Mouse (Mus musculus): ENCODE results near the gene Ak3.
"Not testable (repeated sequence)": the region's sequence is repeated elsewhere in the genome, so short reads cannot be mapped to it uniquely, and the experiment has no call there.

Ak3 gene

DNA sequence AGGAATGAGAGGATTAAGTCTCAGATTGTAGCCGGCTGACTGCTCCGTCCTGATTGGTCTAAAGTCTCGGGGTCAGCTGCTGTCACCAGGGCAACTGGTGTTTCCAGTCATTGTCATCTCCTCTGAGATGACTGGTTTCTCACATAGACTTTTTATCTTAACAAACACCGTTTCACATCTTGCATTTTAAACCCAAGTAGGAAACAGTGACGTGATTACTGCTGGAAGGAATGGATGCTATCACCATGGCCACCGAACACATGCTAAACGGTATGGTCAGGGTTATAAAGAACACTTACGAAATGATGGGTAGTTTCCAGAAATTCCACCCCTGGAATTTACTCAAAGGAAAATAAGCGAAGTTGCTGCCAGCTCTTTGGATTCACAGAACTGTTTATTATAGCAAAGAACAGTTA lies 3.4 kb downstream of the Ak3 start:
- in situ Hi-C loops (cut with MboI, MseI), result no loop called here

DNA sequence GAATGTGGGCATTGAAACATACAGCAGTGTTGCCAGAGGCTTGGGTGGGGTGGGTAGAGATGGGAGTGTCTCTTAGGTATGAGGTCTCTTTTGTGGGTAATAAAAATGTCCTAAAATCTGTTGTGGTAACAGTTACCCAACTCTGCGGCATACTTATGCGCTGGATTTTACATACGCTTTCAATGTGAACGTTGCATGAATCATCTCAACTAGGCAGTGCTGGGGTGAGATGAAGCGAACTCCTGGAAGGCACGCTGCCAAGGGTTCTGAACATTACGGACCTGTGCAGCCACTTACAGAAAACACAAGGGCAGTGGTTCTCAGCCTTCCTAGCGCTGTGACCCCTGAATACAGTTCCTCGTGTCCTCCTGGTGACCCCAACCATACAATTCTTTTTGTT lies 5.1 kb downstream of the Ak3 start:
- in situ Hi-C loops (cut with MboI, MseI), result no loop called here

DNA sequence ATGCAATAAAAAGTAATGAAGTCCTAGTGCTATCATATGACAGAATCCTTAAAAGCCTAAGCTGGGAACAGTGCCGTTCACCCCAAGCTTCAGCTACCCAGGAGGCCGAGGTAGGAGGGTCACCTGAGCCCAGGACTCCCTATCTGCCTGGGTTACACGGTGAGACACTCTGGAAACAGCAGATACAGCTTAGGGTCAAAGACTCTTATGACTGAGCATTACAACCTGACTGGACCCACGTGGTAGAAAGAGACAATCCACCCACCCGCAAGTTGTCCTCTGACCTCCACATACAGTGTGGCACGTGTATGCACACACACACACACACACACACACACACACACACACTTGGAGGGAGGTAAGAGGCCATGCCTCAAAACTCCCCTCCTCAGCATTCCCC lies 5.6 kb downstream of the Ak3 start:
- in situ Hi-C loops (cut with MboI, MseI), result no loop called here

GRCm38 (mm10) chr19:29040206-29040605 lies 7.6 kb downstream of the Ak3 start:
- in situ Hi-C loops (cut with MboI, MseI), result no loop called here

DNA sequence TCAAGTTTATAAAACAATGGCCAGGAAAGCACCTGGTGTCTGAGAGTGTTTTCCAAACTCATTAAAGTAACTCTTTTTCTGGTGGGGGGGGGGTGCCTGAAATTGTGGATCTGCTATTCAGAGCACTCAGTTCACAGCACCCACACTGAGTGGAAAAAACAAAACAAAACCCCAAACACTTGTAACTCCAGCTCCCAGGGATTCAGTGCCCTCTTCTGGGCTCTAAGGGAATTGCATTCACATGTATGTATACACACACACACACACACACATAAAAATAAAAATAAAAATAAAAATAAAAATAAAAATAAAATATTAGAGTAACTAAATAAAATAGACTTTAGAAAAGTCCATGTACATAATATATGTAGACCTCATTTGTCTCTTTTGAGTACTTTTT lies 8.4 kb downstream of the Ak3 start:
- in situ Hi-C loops (cut with MboI, MseI), result no loop called here

DNA sequence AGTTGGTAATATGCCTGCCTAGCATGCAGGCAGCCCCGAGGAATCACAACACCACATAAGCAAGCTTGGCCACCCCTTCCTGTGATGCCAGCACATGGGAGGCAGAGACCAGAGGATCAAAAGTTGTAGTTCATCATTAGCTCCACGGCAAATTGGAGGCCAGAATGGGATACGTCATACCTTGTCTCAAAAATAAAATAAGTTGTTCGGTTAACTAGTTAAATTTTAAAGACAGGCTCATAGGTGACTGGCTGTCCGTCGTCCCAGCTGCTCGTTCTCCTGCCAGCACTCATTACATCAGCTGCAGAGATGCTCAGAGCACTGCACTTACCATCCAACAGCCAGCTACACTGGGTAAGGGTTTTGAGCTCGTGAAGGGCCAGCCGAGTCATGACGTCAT lies 10.2 kb downstream of the Ak3 start:
- in situ Hi-C loops (cut with MboI, MseI), result no loop called here

- in situ Hi-C loops (cut with MboI, MseI), result no loop called here
Observed at GRCm38 (mm10) chr19:29037026-29037425, 10.7 kb downstream of the Ak3 start.

- in situ Hi-C loops (cut with MboI, MseI), result no loop called here
Observed at GRCm38 (mm10) chr19:29032662-29033061, 15.1 kb downstream of the Ak3 start.

DNA sequence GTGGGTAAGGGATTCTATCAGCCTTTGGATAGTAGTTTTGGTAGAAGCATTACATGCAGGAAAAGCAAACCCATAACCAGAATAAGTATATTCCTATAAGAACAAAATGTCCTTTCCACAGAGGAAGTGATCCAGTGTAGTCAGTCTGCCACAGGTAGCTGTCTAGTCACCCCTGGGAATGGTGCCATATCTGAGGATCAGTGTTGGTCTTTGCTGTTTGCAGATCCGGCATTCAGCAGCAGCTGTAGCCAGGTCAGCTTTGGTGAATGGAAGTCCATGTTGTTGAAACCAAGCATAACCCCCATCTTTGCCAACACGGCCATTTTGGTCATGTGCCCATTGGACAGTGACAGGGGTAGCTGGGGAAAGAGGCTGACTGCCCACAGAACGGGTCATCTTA lies 16.0 kb downstream of the Ak3 start:
- in situ Hi-C loops (cut with MboI, MseI), result no loop called here

- in situ Hi-C loops (cut with MboI, MseI), result no loop called here
Observed at GRCm38 (mm10) chr19:29024391-29024947, 23.3 kb downstream of the Ak3 start.

DNA sequence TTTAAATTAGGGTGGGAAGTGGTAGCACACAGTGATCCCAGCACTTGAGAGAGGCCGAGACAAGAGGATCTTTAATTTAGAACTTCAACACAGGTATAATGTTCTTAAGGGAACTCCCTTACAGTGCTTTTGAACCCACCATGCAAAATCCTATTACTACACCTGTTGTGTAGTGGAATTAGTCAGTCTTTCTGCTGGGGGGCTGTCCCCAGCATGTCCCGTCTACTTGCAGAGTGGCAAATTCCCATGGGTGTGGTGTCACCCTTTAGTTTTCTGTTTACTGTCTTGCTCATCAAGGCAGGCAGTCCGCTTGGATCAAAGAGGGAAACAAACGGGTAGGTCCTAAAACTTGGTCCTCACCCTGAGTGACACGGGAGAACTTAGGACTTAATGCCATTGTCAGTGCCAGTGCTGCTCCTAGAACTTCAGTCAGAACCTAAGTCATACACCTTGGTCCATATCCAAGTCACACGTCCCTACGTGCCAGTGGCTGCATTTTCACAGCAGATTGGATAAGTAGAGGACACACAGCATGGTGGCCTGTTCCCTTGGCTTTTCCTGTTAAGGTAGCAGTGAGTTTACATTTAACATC lies 25.9 kb downstream of the Ak3 start:
- in situ Hi-C loops (cut with MboI, MseI), result no loop called here

GRCm38 (mm10) chr19:29019647-29020046 lies 28.1 kb downstream of the Ak3 start:
- in situ Hi-C loops (cut with MboI, MseI), result no loop called here

DNA sequence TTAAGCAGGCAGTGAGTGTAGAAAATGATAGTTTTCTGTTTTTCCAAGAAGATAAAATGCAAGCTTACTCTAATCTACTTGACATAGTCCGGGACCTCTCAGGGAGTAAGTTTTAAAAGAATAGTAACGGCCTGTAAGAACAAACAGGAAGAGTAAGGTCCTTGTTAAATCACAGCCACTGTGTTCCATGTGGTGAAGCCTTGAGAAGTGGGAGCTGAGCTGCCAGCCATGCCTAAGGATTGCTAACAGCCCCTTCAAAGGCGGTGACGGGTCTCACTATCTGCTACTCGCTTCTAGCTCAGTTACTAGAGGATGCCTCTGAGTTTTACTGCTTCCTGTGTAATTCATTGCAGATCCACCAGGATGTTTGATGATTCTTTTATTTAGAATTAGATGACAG lies 31.0 kb downstream of the Ak3 start:
- in situ Hi-C loops (cut with MboI, MseI), result no loop called here

DNA sequence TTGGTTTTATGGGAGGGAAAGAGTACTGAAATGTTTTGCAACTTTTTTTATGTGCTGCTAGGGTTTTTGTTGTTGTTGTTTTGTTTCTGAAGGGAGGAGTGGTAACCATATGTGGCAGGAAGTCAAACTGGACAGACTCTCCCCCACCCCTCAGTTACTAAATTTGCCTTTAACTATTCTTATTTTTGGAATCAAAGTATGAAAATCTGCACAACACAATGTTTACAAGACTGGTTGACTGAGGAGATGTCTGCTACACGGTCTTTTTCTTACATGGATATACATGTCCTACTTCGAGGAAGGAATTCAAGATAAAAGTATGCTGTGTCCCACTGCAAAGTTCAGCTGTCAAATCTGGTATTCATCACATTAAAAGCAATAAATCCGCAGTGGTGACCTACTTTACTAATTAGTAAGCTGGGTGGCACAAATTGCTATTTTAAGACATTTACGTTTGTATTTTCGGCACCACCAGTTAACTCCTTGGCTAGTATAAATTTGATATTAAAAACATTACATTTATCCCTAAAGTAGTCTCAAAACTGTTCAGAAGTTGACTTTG lies 31.5 kb downstream of the Ak3 start:
- in situ Hi-C loops (cut with MboI, MseI), result no loop called here

DNA sequence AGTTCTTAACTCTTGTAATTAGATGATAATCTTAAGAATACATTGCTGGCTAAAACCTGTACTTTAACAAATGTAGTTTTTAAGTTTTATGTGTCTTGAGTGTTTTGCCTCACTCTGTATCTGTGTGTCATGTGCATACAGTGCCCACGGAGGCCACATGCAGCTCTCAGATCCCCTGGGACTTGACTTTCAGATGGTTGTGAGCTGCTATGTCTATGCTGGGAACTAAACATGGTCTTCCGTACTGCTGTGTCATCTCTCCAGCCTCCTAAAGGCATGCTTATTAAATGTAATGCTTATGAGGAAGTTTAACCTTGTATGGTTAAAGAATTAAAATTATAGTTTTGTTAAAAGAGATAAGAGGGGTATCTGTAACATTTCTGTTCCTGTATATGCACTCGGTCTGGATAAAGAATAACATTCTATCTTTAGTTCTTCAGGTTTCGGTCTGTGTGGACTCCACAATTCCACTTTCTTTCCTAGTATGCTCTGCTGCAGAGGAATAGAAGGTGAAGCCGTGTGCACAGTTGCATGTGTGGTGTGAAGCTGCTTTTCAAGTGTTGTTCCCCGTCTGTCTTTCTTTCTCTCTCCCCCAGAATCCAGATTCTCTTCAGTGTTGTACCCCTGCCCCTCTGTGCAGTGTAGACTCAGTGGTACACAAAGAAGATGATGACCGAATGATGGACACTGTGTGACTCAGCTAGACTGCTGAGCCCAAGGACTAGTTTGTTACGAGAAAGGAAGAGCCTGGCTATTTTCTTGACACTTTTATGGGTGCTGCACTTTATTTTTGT lies 32.2 kb downstream of the Ak3 start:
- in situ Hi-C loops (cut with MboI, MseI), result no loop called here

- in situ Hi-C loops (cut with MboI, MseI), result no loop called here
Observed at GRCm38 (mm10) chr19:29014466-29015055, 33.2 kb downstream of the Ak3 start.

GRCm38 (mm10) chr19:29011355-29011990 lies 36.3 kb downstream of the Ak3 start:
- in situ Hi-C loops (cut with MboI, MseI), result no loop called here

DNA sequence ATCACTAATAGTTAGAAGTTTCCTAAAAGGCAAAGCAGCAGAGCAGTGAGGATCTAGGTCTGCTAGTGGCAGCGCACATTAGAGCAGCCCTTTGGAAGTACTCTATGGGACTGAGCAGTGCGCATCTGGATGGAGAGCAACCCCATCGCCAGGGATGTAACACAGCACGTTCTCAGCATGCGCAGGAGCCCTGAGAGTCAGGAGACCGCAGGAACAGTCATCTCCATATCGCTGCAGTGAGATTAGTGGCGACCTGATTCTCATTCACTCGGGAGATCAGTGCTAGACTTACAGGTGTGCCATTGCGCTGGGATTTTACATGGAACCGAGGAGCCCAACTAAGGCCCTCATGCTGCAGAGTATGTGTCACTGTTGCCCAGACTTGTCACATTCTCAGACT lies 38.7 kb downstream of the Ak3 start:
- in situ Hi-C loops (cut with MboI, MseI), result no loop called here

DNA sequence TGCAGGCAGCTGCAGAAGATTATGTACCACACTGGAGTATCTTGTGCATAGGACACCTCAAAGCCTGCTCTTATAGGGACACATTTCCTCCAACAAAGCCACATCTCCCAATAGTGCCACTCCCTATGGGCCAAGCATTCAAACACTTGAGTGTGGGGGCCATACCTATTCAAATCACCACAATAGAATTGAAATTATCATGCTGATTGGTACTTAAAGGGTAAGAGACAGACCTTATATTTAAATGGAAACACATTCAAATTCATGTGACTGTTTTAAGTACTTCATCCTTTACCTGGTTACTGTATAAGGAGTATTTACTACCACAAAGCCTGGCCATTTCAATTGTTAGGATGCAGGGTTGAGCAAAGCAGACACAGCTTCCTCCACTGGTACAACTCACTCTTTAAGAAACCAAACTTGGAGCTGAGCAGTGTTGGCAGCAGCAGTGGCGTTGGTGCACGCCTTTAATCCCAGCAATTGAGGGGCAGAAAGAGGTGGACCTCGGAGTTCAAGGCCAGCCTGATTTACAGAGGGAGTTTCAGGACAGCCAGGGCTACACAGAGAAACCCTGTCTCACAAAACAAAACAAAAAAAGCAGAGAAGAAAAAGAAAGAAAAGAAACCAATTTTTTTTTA lies 39.6 kb downstream of the Ak3 start:
- in situ Hi-C loops (cut with MboI, MseI), result no loop called here

GRCm38 (mm10) chr19:29000321-29000720 lies 47.4 kb downstream of the Ak3 start:
- in situ Hi-C loops (cut with MboI, MseI), result not testable (repeated sequence)

GRCm38 (mm10) chr19:28997976-28998630 lies 49.7 kb downstream of the Ak3 start:
- in situ Hi-C loops (cut with MboI, MseI), result no loop called here
